Mouse (Mus musculus) spleen, adult 12 weeks (tissue): Measurements from ENCODE around the gene Antxrl.

Source experiments
- DNase-seq: peaks from one replicate; pipeline ENCODE4 v3.0.0; 2022; ENCODE audit warnings: low spot score

Gene Antxrl

GRCm38 (mm10) chr14:34052516-34052915 is at the start of gene Antxrl:
Gene Antxrl (plus strand): TSS chr14:34052707.
- DNase-seq = no peak

GRCm38 (mm10) chr14:34015063-34015462 is 37.4 kb upstream of the Antxrl start, which contains the start of gene Gm30083:
Gene Gm30083 (minus strand): TSS chr14:34015182.
- no peak for DNase-seq

GRCm38 (mm10) chr14:34016381-34016780 is 36.1 kb upstream of the Antxrl start, which contains the start of gene Gm5460:
Gene Gm5460 (plus strand): TSS chr14:34016758.
- DNase-seq = no peak

- no peak for DNase-seq
These were observed 35.6 kb upstream of the Antxrl start for GRCm38 (mm10) chr14:34016938-34017337.

- DNase-seq = no peak
These were observed 25.8 kb upstream of the Antxrl start for GRCm38 (mm10) chr14:34026710-34027109.

GRCm38 (mm10) chr14:34033841-34034610 is 18.5 kb upstream of the Antxrl start:
- no peak for DNase-seq

- no peak for DNase-seq
These were observed 11.3 kb upstream of the Antxrl start for GRCm38 (mm10) chr14:34041241-34041640.

- no peak for DNase-seq
These were observed 9.2 kb upstream of the Antxrl start for GRCm38 (mm10) chr14:34043341-34043740.

GRCm38 (mm10) chr14:34050101-34050779 is 2.3 kb upstream of the Antxrl start:
- DNase-seq = no peak

GRCm38 (mm10) chr14:34071665-34072064 is 19.2 kb downstream of the Antxrl start:
- no peak for DNase-seq

GRCm38 (mm10) chr14:34075346-34075745 is 22.8 kb downstream of the Antxrl start:
- DNase-seq = no peak

GRCm38 (mm10) chr14:34077222-34077621 is 24.7 kb downstream of the Antxrl start:
- no peak for DNase-seq

- DNase-seq = no peak
These were observed 25.8 kb downstream of the Antxrl start for GRCm38 (mm10) chr14:34078293-34078692.

- no peak for DNase-seq
These were observed 28.0 kb downstream of the Antxrl start for GRCm38 (mm10) chr14:34080321-34080997.

- no peak for DNase-seq
These were observed 33.2 kb downstream of the Antxrl start, which contains the start of gene Anxa8 for GRCm38 (mm10) chr14:34085731-34086130. Gene Anxa8 (plus strand): TSS chr14:34085981.

GRCm38 (mm10) chr14:34086806-34087205 is 34.3 kb downstream of the Antxrl start:
- no peak for DNase-seq

GRCm38 (mm10) chr14:34087856-34088398 is 35.4 kb downstream of the Antxrl start:
- no peak for DNase-seq

GRCm38 (mm10) chr14:34089796-34090195 is 37.3 kb downstream of the Antxrl start:
- DNase-seq = no peak

- no peak for DNase-seq
These were observed 39.0 kb downstream of the Antxrl start for GRCm38 (mm10) chr14:34091475-34091874.

- DNase-seq = no peak
These were observed 40.3 kb downstream of the Antxrl start for GRCm38 (mm10) chr14:34092856-34093255.

- DNase-seq = no peak
These were observed 43.7 kb downstream of the Antxrl start for GRCm38 (mm10) chr14:34096161-34096560.

GRCm38 (mm10) chr14:34102601-34103000 is 50.1 kb downstream of the Antxrl start, which contains the start of gene A630023A22Rik:
Gene A630023A22Rik (minus strand): TSS chr14:34102754.
- no peak for DNase-seq
